Mouse (Mus musculus) T-helper 17 cell (primary cell): ENCODE results near the gene 9930104L06Rik.

Experiments used
- in situ Hi-C, 2 experiments: fragments of 300-600 bp; cut with MboI, MseI; formaldehyde crosslinking; loops; 1 replicate in 1 of 2; 2 replicates in 1 of 2; pipeline ENCODE4 v1.15.1; 2025; ENCODE audit warnings: high pct_unique_total_duplicates in 2 of 2

The 9930104L06Rik gene

DNA sequence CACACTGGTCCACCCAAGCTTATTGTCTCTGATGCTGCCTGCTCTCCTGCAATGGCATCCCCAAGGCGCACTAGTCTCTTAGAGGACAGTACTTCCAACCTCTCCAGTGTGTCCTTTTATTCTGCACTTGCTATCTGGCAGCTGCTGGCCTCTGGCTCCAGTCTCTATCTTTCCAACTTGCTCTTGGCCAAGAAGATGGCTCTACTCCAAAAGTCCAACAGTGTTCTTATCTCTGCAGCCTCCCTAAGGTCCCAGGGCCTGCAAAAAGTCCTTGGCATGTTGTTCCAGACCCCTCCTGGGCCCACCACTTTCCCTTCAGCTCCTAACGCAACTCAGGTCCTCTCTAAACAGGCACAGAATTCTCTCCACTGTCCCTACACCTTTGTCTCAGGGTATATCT lies 20.4 kb downstream of the 9930104L06Rik start:
- in situ Hi-C loops = no loop called here

- in situ Hi-C loops = no loop called here
Measured at GRCm38 (mm10) chr4:124959062-124959461, 22.2 kb downstream of the 9930104L06Rik start.

DNA sequence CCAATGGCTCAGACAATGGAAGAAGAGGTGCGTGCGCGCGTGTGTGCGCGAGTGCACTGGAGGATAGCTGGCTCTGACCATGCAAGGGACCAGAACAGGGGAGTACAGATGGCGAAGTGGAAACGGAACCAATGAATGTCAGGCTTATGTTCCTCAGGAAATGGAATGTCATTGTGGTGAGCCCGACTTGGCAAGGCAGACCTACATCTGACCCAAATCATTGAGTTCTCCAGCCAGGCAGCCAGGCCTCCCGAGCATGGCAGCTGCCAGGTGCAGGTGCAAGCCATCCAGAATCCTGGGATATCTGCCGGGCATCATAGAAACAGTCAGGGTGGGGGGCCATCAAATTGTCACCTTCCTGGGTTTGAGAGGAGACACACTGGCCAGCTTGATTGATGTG lies 24.1 kb downstream of the 9930104L06Rik start:
- in situ Hi-C loops = no loop called here

GRCm38 (mm10) chr4:124962576-124962975 lies 25.7 kb downstream of the 9930104L06Rik start:
- in situ Hi-C loops = no loop called here

DNA sequence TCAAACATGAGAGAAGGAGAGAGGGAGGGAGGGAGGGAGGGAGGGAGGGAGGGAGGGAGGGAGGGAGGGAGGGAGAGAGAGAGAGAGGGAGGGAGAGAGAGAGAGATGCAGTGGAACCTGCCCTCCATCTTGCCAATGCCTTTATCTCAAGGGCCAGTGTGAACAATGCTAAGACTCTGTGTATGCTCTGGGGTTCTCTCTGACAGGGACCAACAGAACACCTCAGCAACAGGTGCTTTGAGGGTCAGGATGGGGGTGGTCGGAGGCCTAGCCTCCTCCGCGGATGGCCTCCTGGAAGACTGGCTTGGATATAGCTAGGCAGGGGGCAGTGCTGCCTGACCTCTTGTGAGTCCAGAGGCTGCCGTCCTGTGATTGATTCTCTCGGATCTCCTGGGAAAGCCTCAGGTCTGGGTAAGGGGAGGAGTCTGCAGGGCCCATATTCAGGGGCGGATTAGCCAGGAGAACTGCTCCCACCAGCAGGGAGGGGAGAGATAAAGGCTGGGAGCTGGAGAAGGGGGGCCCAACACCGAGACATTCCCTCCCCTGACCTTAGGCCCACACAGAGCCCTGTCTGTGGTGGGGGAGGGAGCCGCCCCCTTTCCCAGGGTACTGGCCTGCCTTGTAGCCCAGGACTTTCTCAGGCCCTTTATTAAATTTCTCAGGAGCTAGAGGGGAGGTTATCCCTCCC lies 28.2 kb downstream of the 9930104L06Rik start:
- in situ Hi-C loops = no loop called here

- in situ Hi-C loops = no loop called here
Measured at GRCm38 (mm10) chr4:124968711-124969110, 31.9 kb downstream of the 9930104L06Rik start.

- in situ Hi-C loops = no loop called here
Measured at GRCm38 (mm10) chr4:124969219-124969848, 32.5 kb downstream of the 9930104L06Rik start.

DNA sequence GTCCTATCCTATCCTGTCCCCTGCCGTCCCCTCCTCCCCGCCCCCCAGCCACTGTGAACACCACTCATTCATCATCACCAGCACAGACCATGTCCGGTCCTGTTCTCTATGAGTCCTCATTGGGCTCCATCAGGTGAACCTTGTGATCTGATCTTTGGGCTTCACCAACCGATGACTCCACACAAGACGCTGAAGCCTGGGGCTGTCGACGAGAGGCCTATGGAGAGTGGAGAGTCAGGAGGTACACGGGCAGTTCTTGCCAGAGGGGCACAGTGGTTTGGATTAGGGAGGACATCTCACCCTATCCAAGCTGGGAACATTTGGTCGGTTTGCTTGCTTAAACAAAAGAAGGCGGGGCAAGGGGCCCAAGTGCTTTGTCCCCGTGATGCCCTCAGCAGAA lies 33.3 kb downstream of the 9930104L06Rik start:
- in situ Hi-C loops = loop anchor here in 1 of 2 experiments (10.0 kb wide), 1 partner anchor 1015 kb away; no protein-coding TSS in a partner anchor

GRCm38 (mm10) chr4:124970677-124971076 lies 33.8 kb downstream of the 9930104L06Rik start:
- in situ Hi-C loops = loop anchor here in 1 of 2 experiments (10.0 kb wide), 1 partner anchor 1014 kb away; no protein-coding TSS in a partner anchor

DNA sequence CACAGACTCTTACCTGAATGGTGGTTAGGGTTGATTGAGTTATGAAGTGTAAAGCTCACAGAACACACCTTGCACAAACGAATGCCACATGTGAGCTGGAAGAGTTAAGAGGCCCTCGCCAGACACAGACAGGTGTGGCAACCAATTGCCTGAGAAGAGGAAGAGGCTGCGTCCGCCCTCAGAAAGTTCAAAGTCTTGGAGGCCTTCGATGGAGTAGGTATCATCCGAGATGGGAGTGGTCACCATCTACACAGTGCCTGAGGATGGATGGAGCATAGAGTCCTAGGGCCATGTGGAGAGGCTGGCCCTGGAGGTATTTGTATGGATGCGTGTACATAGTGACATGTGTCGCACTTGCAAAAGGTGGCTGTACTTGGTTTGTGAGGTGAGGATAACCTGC lies 34.2 kb downstream of the 9930104L06Rik start:
- in situ Hi-C loops = loop anchor here in 1 of 2 experiments (10.0 kb wide), 1 partner anchor 1014 kb away; no protein-coding TSS in a partner anchor

GRCm38 (mm10) chr4:124972316-124972715 lies 35.5 kb downstream of the 9930104L06Rik start:
- in situ Hi-C loops = loop anchor here in 1 of 2 experiments (10.0 kb wide), 1 partner anchor 1012 kb away; no protein-coding TSS in a partner anchor

DNA sequence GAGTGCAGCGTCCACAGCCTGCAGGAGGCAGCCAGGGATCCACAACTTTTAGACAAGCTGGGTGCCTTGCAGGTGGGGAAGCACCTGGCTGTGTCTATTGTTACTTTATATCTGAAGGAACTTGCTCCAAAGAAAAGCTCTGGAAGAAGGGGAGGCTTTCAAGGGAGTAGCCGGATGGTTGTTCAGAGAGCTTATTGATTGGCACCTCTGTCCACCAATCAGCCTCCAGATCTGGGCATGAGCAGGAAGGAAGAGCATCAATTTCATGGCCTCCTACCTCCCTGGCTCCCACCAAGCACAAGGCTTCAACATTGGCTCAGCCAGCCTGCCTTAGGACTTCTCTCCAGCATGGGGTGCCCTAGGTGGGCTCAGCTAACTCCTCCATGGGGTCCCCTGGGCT lies 36.4 kb downstream of the 9930104L06Rik start:
- in situ Hi-C loops = loop anchor here in 1 of 2 experiments (10.0 kb wide), 1 partner anchor 1012 kb away; no protein-coding TSS in a partner anchor

DNA sequence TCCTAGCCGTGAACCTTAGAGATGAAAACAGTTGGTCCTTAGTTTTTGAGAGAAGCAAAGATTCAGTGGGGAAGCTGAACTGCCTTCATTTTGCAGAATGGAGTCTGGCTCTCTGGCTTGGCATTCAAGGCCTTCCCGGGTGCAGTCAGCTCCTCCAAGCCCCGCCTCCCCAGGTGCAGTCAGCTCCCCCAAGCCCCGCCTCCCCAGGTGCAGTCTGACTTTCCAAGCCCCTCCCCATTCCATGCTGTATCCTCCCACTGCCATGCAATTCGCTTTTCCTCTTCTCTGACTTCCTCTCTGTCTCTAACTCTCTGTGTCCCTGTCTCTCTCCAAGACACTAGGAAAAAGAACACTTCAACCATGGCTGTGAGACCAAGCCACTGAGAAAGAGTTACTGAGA lies 41.4 kb downstream of the 9930104L06Rik start:
- in situ Hi-C loops = loop anchor here in 1 of 2 experiments (10.0 to 25.0 kb wide), 2 partner anchors 509 to 1007 kb away; partner anchors contain the start of gene Grik3

DNA sequence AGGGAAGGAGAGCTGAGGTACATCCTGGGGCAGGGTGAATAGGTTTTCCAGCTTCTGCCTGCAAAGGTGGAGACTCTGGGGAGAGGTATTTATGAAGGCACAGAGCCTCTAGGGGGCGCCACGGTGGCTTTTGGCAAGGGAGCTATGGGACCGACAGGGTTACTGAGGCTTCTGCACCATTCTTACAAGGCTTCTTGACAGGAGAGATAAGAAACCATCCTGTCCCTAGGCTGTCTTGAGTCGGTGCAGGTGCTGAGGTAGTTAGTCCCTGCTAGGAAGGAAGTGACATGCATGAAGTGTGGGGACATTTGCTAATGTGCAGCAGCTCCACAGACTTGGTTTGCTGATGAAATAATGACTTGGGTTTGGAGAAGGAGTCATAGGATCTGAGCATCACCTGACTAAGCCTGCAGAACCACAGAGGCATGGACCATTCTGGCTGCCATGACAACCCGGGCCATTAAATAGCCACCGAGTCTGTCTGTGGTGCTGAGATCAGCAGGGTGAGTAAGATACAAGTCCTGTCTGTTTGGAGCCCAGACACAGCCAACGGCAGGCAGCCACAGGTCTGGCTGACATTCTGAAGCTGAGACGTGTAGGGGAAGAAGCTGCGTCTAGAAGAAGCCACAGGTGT lies 47.2 kb downstream of the 9930104L06Rik start:
- in situ Hi-C loops = loop anchor here in 1 of 2 experiments (25.0 kb wide), 1 partner anchor 503 kb away; the partner anchor contains the start of gene Grik3

GRCm38 (mm10) chr4:124984871-124985670 lies 48.2 kb downstream of the 9930104L06Rik start:
- in situ Hi-C loops = loop anchor here in 1 of 2 experiments (25.0 kb wide), 1 partner anchor 502 kb away; the partner anchor contains the start of gene Grik3

DNA sequence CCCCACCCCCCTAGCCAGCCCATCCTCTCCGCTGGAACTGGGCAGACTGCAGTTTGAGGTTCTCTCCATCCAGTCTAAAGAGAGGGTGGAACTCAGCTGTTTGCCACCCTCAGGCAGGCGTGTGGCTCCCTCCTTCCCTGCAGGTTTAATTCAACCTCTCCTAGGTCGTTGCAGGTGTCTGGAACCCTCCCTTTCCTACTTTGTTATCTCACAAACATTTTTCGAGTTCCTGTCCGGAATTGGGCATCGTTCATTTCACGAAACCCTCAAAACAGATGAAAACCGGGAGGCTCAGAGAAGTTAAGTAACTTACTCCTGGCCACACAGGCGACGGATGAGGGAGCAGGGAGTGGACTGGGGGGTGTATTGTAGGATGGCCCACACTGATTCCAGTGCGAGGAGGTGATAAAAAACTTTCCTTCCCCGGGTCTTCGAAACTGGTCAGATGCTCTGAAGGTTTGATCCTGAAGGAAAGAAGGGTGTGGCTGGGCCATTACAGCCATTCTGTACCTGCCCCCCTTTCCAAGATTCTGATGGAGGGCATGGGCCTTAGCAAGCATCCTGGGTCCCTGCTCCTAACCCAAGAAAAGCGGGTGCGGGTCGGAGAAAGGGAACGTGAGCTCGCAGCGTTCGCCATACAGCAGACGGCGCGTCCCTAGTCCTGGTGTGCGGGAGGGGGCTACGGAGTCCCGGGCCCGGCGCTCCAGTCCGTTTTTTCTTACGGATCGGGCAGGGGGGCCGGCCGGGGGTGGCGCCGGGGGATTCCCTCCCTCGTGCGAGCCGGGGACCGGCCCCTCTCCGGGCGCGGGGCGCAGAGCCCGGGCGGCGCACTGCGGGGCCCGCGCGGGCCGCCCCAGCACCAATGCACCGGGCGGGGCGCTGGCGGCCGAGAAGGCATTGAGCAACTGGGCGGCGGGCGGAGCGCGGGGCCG lies 49.1 kb downstream of the 9930104L06Rik start, which contains the start of gene Rspo1:
Gene Rspo1 (plus strand): TSS at position 760 of the 932 bp plus-strand sequence.
- in situ Hi-C loops = loop anchor here in 1 of 2 experiments (25.0 kb wide), 1 partner anchor 501 kb away; the partner anchor contains the start of gene Grik3

DNA sequence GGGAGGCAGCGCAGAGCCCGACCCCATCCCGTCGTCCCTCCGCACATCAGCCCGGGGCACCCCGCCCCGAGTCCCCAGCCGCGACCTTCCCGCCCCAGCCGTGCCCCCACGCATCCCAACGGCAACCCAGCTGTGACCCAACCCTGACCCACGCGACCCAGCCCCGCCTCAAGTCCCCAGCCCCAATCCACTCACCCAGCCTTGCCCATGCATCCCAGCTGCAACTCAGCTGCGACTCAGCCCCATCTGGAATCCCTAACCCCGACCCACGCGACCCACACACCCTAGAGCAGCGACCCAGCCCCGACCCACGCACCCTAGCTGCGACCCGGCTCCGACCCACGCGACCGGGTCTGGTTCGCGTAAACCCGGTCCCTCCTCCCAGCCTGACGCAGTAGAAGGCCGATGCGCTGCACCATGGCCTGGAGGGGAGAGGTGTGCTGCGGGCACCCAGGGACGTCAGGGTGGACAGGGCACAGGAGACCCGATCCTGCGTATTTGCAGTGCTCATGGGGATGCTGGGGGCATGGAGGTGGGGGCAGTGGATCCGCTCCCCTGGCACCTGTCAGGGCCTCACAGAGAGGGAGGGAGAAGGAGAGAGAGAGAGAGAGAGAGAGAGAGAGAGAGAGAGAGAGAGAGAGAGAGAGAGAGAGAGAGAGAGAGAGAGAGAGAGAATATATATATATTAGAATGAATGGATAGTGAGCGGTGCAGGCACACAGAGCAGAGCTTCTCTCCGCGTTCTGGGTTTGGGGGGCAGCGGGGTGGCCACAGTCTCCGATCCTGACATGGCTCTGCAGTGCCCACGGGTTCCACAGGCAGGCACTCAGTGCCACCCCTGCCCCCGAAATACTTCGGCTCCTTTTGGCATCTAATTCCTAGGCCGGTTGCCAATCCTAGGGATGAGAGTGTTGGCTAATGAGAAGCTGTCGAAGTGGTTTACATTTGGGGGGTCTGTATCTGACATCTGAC lies 50.2 kb downstream of the 9930104L06Rik start:
- in situ Hi-C loops = loop anchor here in 1 of 2 experiments (25.0 kb wide), 1 partner anchor 500 kb away; the partner anchor contains the start of gene Grik3

GRCm38 (mm10) chr4:124987711-124988097 lies 50.9 kb downstream of the 9930104L06Rik start:
- in situ Hi-C loops = loop anchor here in 1 of 2 experiments (25.0 kb wide), 1 partner anchor 500 kb away; the partner anchor contains the start of gene Grik3
